Mouse (Mus musculus): ENCODE measurements at regions not wholly inside any gene's neighbourhood (a gene's known extent, or its start where the extent isn't known, plus 50 kb on each side); places are given as distances from the start of the nearest gene placed in this dataset.

GRCm38 (mm10) chr7:136283770-136284169 lies 567.6 kb upstream of the Mki67 start:
- H3K9ac ChIP-seq (ENCODE audit: low read length) = no peak overlapping the region
- no peaks in the 10 kb centered on the region for H3K4me1 ChIP-seq (replicated peaks; ENCODE audit: control insufficient read depth, insufficient read depth, low read length)
- H3K4me3 ChIP-seq (ENCODE audit: low read length) = no peak overlapping the region
- no peaks in the 10 kb centered on the region for H3K27me3 ChIP-seq (ENCODE audit: control insufficient read depth, insufficient read depth, low read depth, low read length)
- 84% methylated on average over 6 of the region's 6 CpGs for WGBS
- no peaks in the 10 kb centered on the region for H3K9me3 ChIP-seq (ENCODE audit: control insufficient read depth, low read length)
- no peak for ATAC-seq (ENCODE audit: low read depth)
- H3K36me3 ChIP-seq (ENCODE audit: control insufficient read depth, insufficient read depth, low read length) = no peaks in the 10 kb centered on the region
- no peak overlapping the region for H3K27ac ChIP-seq (ENCODE audit: low read length)
- H3K4me2 ChIP-seq (ENCODE audit: low read depth, low read length) = no peak overlapping the region

- ATAC-seq (ENCODE audit: low read depth) = no peak
- Histone ChIP-seq H3K9ac (ENCODE audit: low read length) (no peak overlapping the region), H3K4me2 (ENCODE audit: low read depth, low read length) (no peak overlapping the region), H3K27ac (ENCODE audit: low read length) (no peak overlapping the region), H3K27me3 (ENCODE audit: control insufficient read depth, insufficient read depth, low read depth, low read length) (no peaks in the 10 kb centered on the region), H3K36me3 (ENCODE audit: control insufficient read depth, insufficient read depth, low read length) (no peaks in the 10 kb centered on the region), H3K4me3 (ENCODE audit: low read length) (no peak overlapping the region), H3K9me3 (ENCODE audit: control insufficient read depth, low read length) (no peaks in the 10 kb centered on the region), H3K4me1 (replicated peaks; ENCODE audit: control insufficient read depth, insufficient read depth, low read length) (no peaks in the 10 kb centered on the region)
- WGBS = 81% methylated on average over 1 of the region's 1 CpGs
Observed at GRCm38 (mm10) chr7:136285606-136286005, 569.4 kb upstream of the Mki67 start.

GRCm38 (mm10) chr7:136293536-136294145 lies 577.5 kb upstream of the Mki67 start:
- WGBS = 47% methylated on average over 6 of the region's 6 CpGs
- ATAC-seq (ENCODE audit: low read depth) = no peak
- no peaks in the 10 kb centered on the region; the same call in 1 of the 2 replicates for H3K27me3 ChIP-seq (ENCODE audit: control insufficient read depth, insufficient read depth, low read depth, low read length)

GRCm38 (mm10) chr7:136294445-136294844 lies 578.3 kb upstream of the Mki67 start:
- WGBS = 32% methylated on average over 4 of the region's 4 CpGs
- no peaks in the 10 kb centered on the region for H3K36me3 ChIP-seq (ENCODE audit: control insufficient read depth, insufficient read depth, low read length)
- no peak for ATAC-seq (ENCODE audit: low read depth)

More at GRCm38 (mm10) chr7:136293536-136294145, 577.5 kb upstream of the Mki67 start:
- peaks cover 4% of the 10 kb centered on the region; the same call in 1 of the 2 replicates for H3K4me1 ChIP-seq (replicated peaks; ENCODE audit: control insufficient read depth, insufficient read depth, low read length)
- no peaks in the 10 kb centered on the region for H3K36me3 ChIP-seq (ENCODE audit: control insufficient read depth, insufficient read depth, low read length)
- H3K9me3 ChIP-seq (ENCODE audit: control insufficient read depth, low read length) = no peaks in the 10 kb centered on the region
- H3K4me2 ChIP-seq (ENCODE audit: low read depth, low read length) = no peak overlapping the region
- no peak overlapping the region for H3K4me3 ChIP-seq (ENCODE audit: low read length)
- no peak overlapping the region for H3K27ac ChIP-seq (ENCODE audit: low read length)
- no peak overlapping the region for H3K9ac ChIP-seq (ENCODE audit: low read length)

GRCm38 (mm10) chr7:136297901-136298513 lies 581.8 kb upstream of the Mki67 start:
- 60% methylated on average over 2 of the region's 2 CpGs for WGBS
- ATAC-seq (ENCODE audit: low read depth) = no peak

More at GRCm38 (mm10) chr7:136294445-136294844, 578.3 kb upstream of the Mki67 start:
- Histone ChIP-seq H3K27me3 (ENCODE audit: control insufficient read depth, insufficient read depth, low read depth, low read length) (no peaks in the 10 kb centered on the region; the same call in 1 of the 2 replicates), H3K4me3 (ENCODE audit: low read length) (no peak overlapping the region), H3K9me3 (ENCODE audit: control insufficient read depth, low read length) (no peaks in the 10 kb centered on the region), H3K27ac (ENCODE audit: low read length) (no peak overlapping the region), H3K4me2 (ENCODE audit: low read depth, low read length) (no peak overlapping the region), H3K4me1 (replicated peaks; ENCODE audit: control insufficient read depth, insufficient read depth, low read length) (peaks cover 4% of the 10 kb centered on the region; the same call in 1 of the 2 replicates), H3K9ac (ENCODE audit: low read length) (no peak overlapping the region)

GRCm38 (mm10) chr7:136306137-136306536 lies 588.3 kb upstream of the Mgmt start:
- Histone ChIP-seq H3K9me3 (ENCODE audit: control insufficient read depth, low read length) (no peaks in the 10 kb centered on the region), H3K36me3 (ENCODE audit: control insufficient read depth, insufficient read depth, low read length) (no peaks in the 10 kb centered on the region), H3K9ac (ENCODE audit: low read length) (no peak overlapping the region), H3K4me3 (ENCODE audit: low read length) (no peak overlapping the region), H3K27ac (ENCODE audit: low read length) (no peak overlapping the region), H3K4me2 (ENCODE audit: low read depth, low read length) (no peak overlapping the region), H3K4me1 (replicated peaks; ENCODE audit: control insufficient read depth, insufficient read depth, low read length) (no peaks in the 10 kb centered on the region), H3K27me3 (ENCODE audit: control insufficient read depth, insufficient read depth, low read depth, low read length) (no peaks in the 10 kb centered on the region)
- WGBS = 63% methylated on average over 4 of the region's 4 CpGs
- ATAC-seq (ENCODE audit: low read depth) = no peak

More at GRCm38 (mm10) chr7:136297901-136298513, 581.8 kb upstream of the Mki67 start:
- Histone ChIP-seq H3K4me1 (replicated peaks; ENCODE audit: control insufficient read depth, insufficient read depth, low read length) (peaks cover 4% of the 10 kb centered on the region; the same call in 1 of the 2 replicates), H3K4me3 (ENCODE audit: low read length) (no peak overlapping the region), H3K27ac (ENCODE audit: low read length) (no peak overlapping the region), H3K36me3 (ENCODE audit: control insufficient read depth, insufficient read depth, low read length) (no peaks in the 10 kb centered on the region), H3K27me3 (ENCODE audit: control insufficient read depth, insufficient read depth, low read depth, low read length) (no peaks in the 10 kb centered on the region), H3K9ac (ENCODE audit: low read length) (no peak overlapping the region), H3K4me2 (ENCODE audit: low read depth, low read length) (no peak overlapping the region), H3K9me3 (ENCODE audit: control insufficient read depth, low read length) (no peaks in the 10 kb centered on the region)

- Histone ChIP-seq H3K4me3 (ENCODE audit: low read length) (no peak overlapping the region), H3K27ac (ENCODE audit: low read length) (no peak overlapping the region), H3K27me3 (ENCODE audit: control insufficient read depth, insufficient read depth, low read depth, low read length) (no peaks in the 10 kb centered on the region), H3K36me3 (ENCODE audit: control insufficient read depth, insufficient read depth, low read length) (no peaks in the 10 kb centered on the region), H3K9me3 (ENCODE audit: control insufficient read depth, low read length) (no peaks in the 10 kb centered on the region), H3K4me2 (ENCODE audit: low read depth, low read length) (no peak overlapping the region), H3K9ac (ENCODE audit: low read length) (no peak overlapping the region), H3K4me1 (replicated peaks; ENCODE audit: control insufficient read depth, insufficient read depth, low read length) (no peaks in the 10 kb centered on the region)
- no peak for ATAC-seq (ENCODE audit: low read depth)
Observed at GRCm38 (mm10) chr7:136308765-136309164, 585.6 kb upstream of the Mgmt start.

- Histone ChIP-seq H3K4me2 (ENCODE audit: low read depth, low read length) (no peak overlapping the region), H3K4me3 (ENCODE audit: low read length) (no peak overlapping the region), H3K9me3 (ENCODE audit: control insufficient read depth, low read length) (no peaks in the 10 kb centered on the region), H3K4me1 (replicated peaks; ENCODE audit: control insufficient read depth, insufficient read depth, low read length) (no peaks in the 10 kb centered on the region), H3K27me3 (ENCODE audit: control insufficient read depth, insufficient read depth, low read depth, low read length) (no peaks in the 10 kb centered on the region), H3K9ac (ENCODE audit: low read length) (no peak overlapping the region), H3K36me3 (ENCODE audit: control insufficient read depth, insufficient read depth, low read length) (no peaks in the 10 kb centered on the region), H3K27ac (ENCODE audit: low read length) (0 out of 2 replicates have a peak overlapping the region, but pooled peaks have one; percentile 50)
- ATAC-seq (ENCODE audit: low read depth) = peak; percentile 93
- 59% methylated on average over 4 of the region's 4 CpGs for WGBS
Observed at GRCm38 (mm10) chr7:136327281-136327680, 567.1 kb upstream of the Mgmt start.

GRCm38 (mm10) chr7:136330431-136330830 lies 564.0 kb upstream of the Mgmt start:
- Histone ChIP-seq H3K4me1 (replicated peaks; ENCODE audit: control insufficient read depth, insufficient read depth, low read length) (no peaks in the 10 kb centered on the region), H3K36me3 (ENCODE audit: control insufficient read depth, insufficient read depth, low read length) (no peaks in the 10 kb centered on the region), H3K27me3 (ENCODE audit: control insufficient read depth, insufficient read depth, low read depth, low read length) (no peaks in the 10 kb centered on the region), H3K9me3 (ENCODE audit: control insufficient read depth, low read length) (no peaks in the 10 kb centered on the region), H3K4me3 (ENCODE audit: low read length) (no peak overlapping the region), H3K27ac (ENCODE audit: low read length) (no peak overlapping the region), H3K4me2 (ENCODE audit: low read depth, low read length) (no peak overlapping the region), H3K9ac (ENCODE audit: low read length) (no peak overlapping the region)
- WGBS = 93% methylated on average over 1 of the region's 1 CpGs
- ATAC-seq (ENCODE audit: low read depth) = no peak
